Mouse (Mus musculus): ENCODE results near the gene Zfp821.

DNA sequence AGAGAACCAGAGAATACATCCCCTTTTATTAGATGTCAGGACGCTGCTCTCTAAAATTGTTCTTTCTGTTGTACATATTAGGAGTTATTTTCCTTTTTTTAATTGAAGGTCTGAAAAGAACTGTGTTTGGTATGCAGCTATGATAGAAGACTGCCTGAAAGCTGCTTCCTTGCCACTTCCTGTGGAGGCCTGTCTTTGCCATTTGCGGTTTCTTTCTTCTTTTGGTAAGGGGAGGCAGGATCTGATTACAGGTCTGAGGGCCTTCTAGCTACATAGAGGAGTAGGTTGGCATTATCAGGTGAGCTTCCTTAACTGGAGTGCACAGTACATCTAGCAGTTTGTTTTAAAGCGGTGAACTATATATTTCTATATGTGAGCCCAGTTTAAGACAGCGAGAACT lies 2.6 kb downstream of the Zfp821 start:
- TF ChIP-seq CTCF (IDR thresholded peaks at IDR 0.05; ENCODE audit: low read depth, low read length), result no peak
- no peak for TF ChIP-seq GATA1 (IDR thresholded peaks at IDR 0.05; ENCODE audit: borderline replicate concordance, low read length)
- TF ChIP-seq TAL1 (conservative IDR thresholded peaks at IDR 0.05; ENCODE audit: low read depth, low read length), result no peak
